ENCODE assay signal across 26 mouse cellular contexts in the genomic region with DNA sequence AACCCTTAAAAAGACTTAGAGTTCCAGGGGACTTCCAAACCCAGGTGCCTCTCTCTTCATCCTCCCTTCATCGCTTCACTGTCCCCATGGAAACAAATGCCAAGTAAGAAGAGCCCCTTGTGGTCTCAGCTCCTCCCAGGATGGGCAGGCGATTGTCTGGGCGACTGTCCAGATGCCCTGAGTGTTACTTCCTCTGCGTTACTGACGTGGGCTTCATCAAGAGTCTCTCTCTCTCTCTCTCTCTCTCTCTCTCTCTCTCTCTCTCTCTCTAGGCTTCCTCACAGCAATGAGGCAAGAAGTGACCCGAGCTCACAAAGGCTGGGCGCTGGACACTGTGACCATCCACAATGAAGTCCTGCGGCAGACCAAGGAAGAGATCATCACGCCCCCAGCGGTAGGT. TPM values are rescaled to one million over a fixed set of nuclear protein-coding genes. Genes with fewer than 3 reads are reported as not detected.
A peak's percentile ranks its signal among the peaks of the same experiment; 100 is the strongest.
DNase-seq lines count a peak whose midpoint lies in the region; ATAC-seq and TF ChIP-seq lines count a peak whose summit lies in the region.
"Had no signal": no experiment of that assay in that cellular context is flagged by ENCODE, and none has a peak within 500 bp of the region (broad histone marks: within the 10 kb centered on the region; RNA-seq: fewer than 3 reads in every experiment).

No protein-coding gene starts in this region.

- no peak overlapping the region for H3K4me3 ChIP-seq in midbrain, postnatal 0 days (ENCODE audit: low read depth, low read length)
- no peak overlapping the region for H3K4me3 ChIP-seq in midbrain, embryonic 16.5 days (ENCODE audit: low read depth, low read length)
- H3K4me3 ChIP-seq in lung, adult 2 months (replicated peaks; ENCODE audit: extremely low read depth, low read depth, low read length), result peak overlapping the region; percentile 42
- H3K4me3 ChIP-seq: heart, embryonic 12.5 days; hindbrain, embryonic 12.5 days; kidney, embryonic 15.5 days; limb, embryonic 12.5 days; neural tube, embryonic 12.5 days had no signal

- ATAC-seq in midbrain, postnatal 0 days (ENCODE audit: low FRiP score), result no peak
- no peak for ATAC-seq in midbrain, embryonic 16.5 days
- ATAC-seq: activated CD4-positive, CD25-positive, alpha-beta regulatory T cell, adult 4 months; forebrain, embryonic 14.5 days; intestine, embryonic 16.5 days; liver, postnatal 0 days had no signal

- no peak overlapping the region for H3K27ac ChIP-seq in midbrain, postnatal 0 days (ENCODE audit: low read depth, low read length)
- no peak overlapping the region for H3K27ac ChIP-seq in midbrain, embryonic 16.5 days (ENCODE audit: low read length)
- H3K27ac ChIP-seq: hindbrain, embryonic 12.5 days; kidney, embryonic 15.5 days; limb, embryonic 12.5 days; neural tube, embryonic 12.5 days had no signal

- peak; percentile 31 for DNase-seq in midbrain, postnatal 0 days (ENCODE audit: low spot score)
- DNase-seq in lung, adult 2 months, result no peak
- DNase-seq in lung, postnatal 10 days, result peak; percentile 83
- no peak for DNase-seq in adrenal gland, adult (ENCODE audit: inconsistent age in 2 of 2, low spot score in 1 of 2)
- DNase-seq in cerebellum, postnatal 25 days, result no peak
- no peak for DNase-seq in gastrocnemius, adult 18-20 months (ENCODE audit: low spot score)
- DNase-seq: adrenal gland, postnatal 14 days; cerebellum, adult 2 months; cerebellum, postnatal 36 days; heart, adult 11 months; heart, postnatal 10 days; liver, postnatal 0 days; retina, postnatal 1 day; thymus, adult 2 months; thymus, postnatal 4 days had no signal

- H3K27me3 ChIP-seq in midbrain, postnatal 0 days (ENCODE audit: insufficient read depth, low read length), result no peaks in the 10 kb centered on the region
- H3K27me3 ChIP-seq in midbrain, embryonic 16.5 days (ENCODE audit: control insufficient read depth, insufficient read depth, low read depth, low read length), result no peaks in the 10 kb centered on the region
- H3K27me3 ChIP-seq: heart, embryonic 12.5 days; hindbrain, embryonic 12.5 days; kidney, embryonic 15.5 days; neural tube, embryonic 12.5 days had no signal

- TF ChIP-seq POLR2A in lung, adult 2 months (IDR thresholded peaks at IDR 0.05; ENCODE audit: borderline replicate concordance, extremely low read depth, low read depth, low read length), result peak; percentile 36; the same call in 1 of the 2 replicates

- no peak overlapping the region for H3K9ac ChIP-seq in midbrain, postnatal 0 days (replicated peaks; ENCODE audit: low read length, poor library complexity, severe bottlenecking)
- no peak overlapping the region for H3K9ac ChIP-seq in midbrain, embryonic 16.5 days (ENCODE audit: low read depth, low read length)
- H3K9ac ChIP-seq: heart, embryonic 12.5 days; hindbrain, embryonic 12.5 days; kidney, embryonic 15.5 days; limb, embryonic 12.5 days; liver, postnatal 0 days; neural tube, embryonic 12.5 days had no signal

- no peaks in the 10 kb centered on the region for H3K9me3 ChIP-seq in midbrain, postnatal 0 days (ENCODE audit: low read length)
- no peaks in the 10 kb centered on the region for H3K9me3 ChIP-seq in midbrain, embryonic 16.5 days (replicated peaks; ENCODE audit: control insufficient read depth, low read length, poor library complexity, severe bottlenecking)
- H3K9me3 ChIP-seq: heart, embryonic 12.5 days; kidney, embryonic 15.5 days; neural tube, embryonic 12.5 days had no signal

- H3K36me3 ChIP-seq in midbrain, postnatal 0 days (ENCODE audit: insufficient read depth, low read length), result no peaks in the 10 kb centered on the region
- no peaks in the 10 kb centered on the region for H3K36me3 ChIP-seq in midbrain, embryonic 16.5 days (ENCODE audit: control insufficient read depth, insufficient read depth, low read length)
- H3K36me3 ChIP-seq: heart, embryonic 12.5 days; hindbrain, embryonic 12.5 days; kidney, embryonic 15.5 days; limb, embryonic 12.5 days; neural tube, embryonic 12.5 days had no signal

- no peak overlapping the region for H3K4me2 ChIP-seq in midbrain, postnatal 0 days (ENCODE audit: low read depth, low read length, poor library complexity, severe bottlenecking)
- H3K4me2 ChIP-seq in midbrain, embryonic 16.5 days (ENCODE audit: low read length), result no peak overlapping the region
- H3K4me2 ChIP-seq: heart, embryonic 12.5 days; hindbrain, embryonic 12.5 days; kidney, embryonic 15.5 days; limb, embryonic 12.5 days; liver, embryonic 11.5 days; neural tube, embryonic 12.5 days had no signal

- TF ChIP-seq CTCF in midbrain, postnatal 0 days (IDR thresholded peaks at IDR 0.05), result no peak
- TF ChIP-seq CTCF in lung, adult 2 months (IDR thresholded peaks at IDR 0.05; ENCODE audit: insufficient read depth, low read length), result no peak

- WGBS in midbrain, postnatal 0 days, result 29% methylated on average over 10 of the region's 10 CpGs
- WGBS in midbrain, embryonic 16.5 days, result 30% methylated on average over 10 of the region's 10 CpGs
- 26% methylated on average over 10 of the region's 10 CpGs for WGBS in lung, adult 2 months

- no peaks in the 10 kb centered on the region; the same call in 1 of the 2 replicates for H3K4me1 ChIP-seq in midbrain, postnatal 0 days (ENCODE audit: insufficient read depth, low read length)
- H3K4me1 ChIP-seq in midbrain, embryonic 16.5 days (ENCODE audit: control insufficient read depth, insufficient read depth, low read length), result no peaks in the 10 kb centered on the region
- peaks cover 2% of the 10 kb centered on the region; the same call in 1 of the 2 replicates for H3K4me1 ChIP-seq in lung, adult 2 months (ENCODE audit: control insufficient read depth, insufficient read depth, low read length)
- H3K4me1 ChIP-seq: limb, embryonic 12.5 days; neural tube, embryonic 12.5 days had no signal

RNA-seq across cellular contexts. Expression of a gene that starts 30.6 kb away (rescaled TPM):
- total RNA-seq in midbrain, postnatal 0 days (2014; rRNA removed), result 3.3 and 3.4 TPM in 2 replicates
- 1.2 and 1.5 TPM in 2 replicates for polyA plus RNA-seq in midbrain, postnatal 0 days (2015; fragmentation: Nextera tagmentation; extraction: Ambion mirVana)
- polyA plus RNA-seq in midbrain, embryonic 16.5 days (2015; fragmentation: Nextera tagmentation; extraction: Ambion mirVana), result 0.71 and 1.3 TPM in 2 replicates
- 43.6 and 54.1 TPM in 2 replicates for polyA plus RNA-seq in lung, adult 2 months (2012; rRNA removed)
- not detected for total RNA-seq in gastrocnemius, adult 18-20 months (2021)
- total RNA-seq: gastrocnemius, adult 8-10 months had no signal
- polyA plus RNA-seq: hindbrain, embryonic 12.5 days; limb, embryonic 12.5 days; liver, postnatal 0 days had no signal

Comparison
In these comparisons a context has a peak if more than half of its experiments do, and no peak if none do; other contexts are left out.
1. DNase-seq: peak in midbrain, postnatal 0 days (single experiment) and lung, postnatal 10 days (single experiment); none in lung, adult 2 months (single experiment), adrenal gland, adult (0 of 2), cerebellum, postnatal 25 days (0 of 2) and gastrocnemius, adult 18-20 months (single experiment).
2. RNA of a gene that starts 30.6 kb away (polyA plus RNA-seq): 43.6 to 54.1 TPM in lung, adult 2 months; 1.2 to 1.5 TPM in midbrain, postnatal 0 days and 0.71 to 1.3 TPM in midbrain, embryonic 16.5 days; every median in the first group is over 10 times any median in the second.